Mouse (Mus musculus): ENCODE measurements around the gene Tmigd3.

The Tmigd3 gene

DNA sequence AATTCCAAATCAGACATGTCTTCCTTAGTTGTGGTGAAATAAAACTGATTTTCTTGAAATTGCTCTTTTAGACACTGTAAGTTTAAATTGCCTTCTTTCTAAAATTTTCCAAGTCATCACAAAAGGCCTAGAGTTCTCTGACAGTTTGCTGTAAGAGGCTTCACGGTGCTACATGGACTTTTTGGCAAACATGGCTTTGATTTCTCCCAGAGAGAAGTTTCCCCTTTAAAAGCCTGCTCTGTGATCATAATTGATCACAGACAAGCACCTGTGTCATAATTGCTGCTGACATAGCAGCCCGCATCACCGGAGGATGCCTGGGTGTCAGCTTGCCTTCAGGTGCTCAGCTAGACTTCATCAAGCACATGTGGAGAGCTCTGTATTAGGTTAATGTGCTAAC is at the start of gene Tmigd3, which contains the start of gene Adora3:
Tmigd3 (plus strand) TSS at position 346 of the 400 bp plus-strand sequence.
Adora3 (plus strand) TSS at position 301 of the 400 bp plus-strand sequence.
- DNase-seq (ENCODE audit: low spot score in 2 of 2): no peak

GRCm38 (mm10) chr3:105821504-105821903 is 49.2 kb upstream of the Tmigd3 start:
- DNase-seq (ENCODE audit: low spot score in 2 of 2): no peak

- no peak for DNase-seq (ENCODE audit: low spot score in 2 of 2)
These were observed 47.1 kb upstream of the Tmigd3 start for GRCm38 (mm10) chr3:105823609-105824008.

DNA sequence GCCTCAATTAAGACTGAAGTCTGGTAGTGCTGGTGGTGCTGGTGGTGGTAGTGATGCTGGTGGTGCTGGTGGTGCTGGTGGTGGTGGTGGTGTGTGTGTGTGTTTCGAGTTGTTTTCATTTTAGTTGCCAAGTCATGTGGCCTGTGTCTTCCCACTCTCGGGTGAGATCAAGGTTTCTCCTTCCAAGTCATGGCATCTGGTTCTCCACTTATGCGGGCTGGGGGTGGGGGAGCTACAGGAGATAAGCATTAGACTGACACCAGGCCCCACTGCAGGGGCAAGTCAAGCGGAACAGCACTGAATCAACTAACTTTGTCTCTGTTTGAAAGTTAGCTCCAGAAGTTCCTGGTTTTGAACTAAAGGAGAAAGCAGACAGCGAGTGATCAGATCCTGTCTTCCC is 46.6 kb upstream of the Tmigd3 start:
- DNase-seq (ENCODE audit: low spot score in 2 of 2): no peak

DNA sequence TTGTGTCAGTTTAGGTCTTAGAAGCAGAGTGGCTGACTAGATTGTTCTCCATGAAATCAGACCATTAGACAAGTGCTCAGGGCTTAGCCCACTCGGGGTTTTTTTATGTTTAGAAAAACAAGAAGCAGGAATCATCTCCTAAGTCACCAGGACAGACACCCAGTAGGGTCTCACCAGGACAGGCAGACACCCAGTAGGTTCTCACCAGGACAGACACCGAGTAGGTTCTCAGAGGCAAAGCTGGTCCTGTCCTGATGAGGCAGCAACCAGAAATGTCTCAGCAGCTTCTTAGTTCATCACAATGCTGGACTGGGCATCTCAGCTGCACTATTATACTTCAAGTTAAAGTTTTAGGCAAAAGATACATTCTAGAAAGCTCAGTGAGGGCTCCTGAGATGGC is 46.0 kb upstream of the Tmigd3 start:
- DNase-seq (ENCODE audit: low spot score in 2 of 2): no peak

GRCm38 (mm10) chr3:105825501-105826161 is 45.1 kb upstream of the Tmigd3 start:
- DNase-seq (ENCODE audit: low spot score in 2 of 2): no peak

GRCm38 (mm10) chr3:105831584-105831983 is 39.1 kb upstream of the Tmigd3 start:
- DNase-seq (ENCODE audit: low spot score in 2 of 2): no peak

DNA sequence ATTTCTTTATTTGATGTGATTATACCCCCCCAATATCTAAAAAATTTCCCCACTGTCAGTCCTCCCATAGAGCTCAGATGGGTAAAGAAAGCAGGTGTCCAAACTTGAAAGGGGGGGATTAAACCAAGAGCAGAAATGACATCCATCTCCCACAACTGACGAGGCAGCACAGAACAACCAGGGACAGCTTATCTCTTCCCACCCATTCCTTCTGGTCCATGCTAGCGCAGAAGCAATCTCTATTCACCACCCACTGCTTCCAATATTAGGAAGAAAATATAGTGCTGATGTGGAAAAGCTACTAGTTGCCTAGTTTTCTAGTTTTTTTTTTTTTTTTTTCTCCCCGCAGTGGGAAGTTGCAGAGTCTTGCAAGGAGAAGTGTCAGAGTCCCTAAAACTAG is 34.8 kb upstream of the Tmigd3 start:
- no peak for DNase-seq (ENCODE audit: low spot score in 2 of 2)

- DNase-seq (ENCODE audit: low spot score in 2 of 2): no peak
These were observed 33.8 kb upstream of the Tmigd3 start for GRCm38 (mm10) chr3:105836883-105837282.

DNA sequence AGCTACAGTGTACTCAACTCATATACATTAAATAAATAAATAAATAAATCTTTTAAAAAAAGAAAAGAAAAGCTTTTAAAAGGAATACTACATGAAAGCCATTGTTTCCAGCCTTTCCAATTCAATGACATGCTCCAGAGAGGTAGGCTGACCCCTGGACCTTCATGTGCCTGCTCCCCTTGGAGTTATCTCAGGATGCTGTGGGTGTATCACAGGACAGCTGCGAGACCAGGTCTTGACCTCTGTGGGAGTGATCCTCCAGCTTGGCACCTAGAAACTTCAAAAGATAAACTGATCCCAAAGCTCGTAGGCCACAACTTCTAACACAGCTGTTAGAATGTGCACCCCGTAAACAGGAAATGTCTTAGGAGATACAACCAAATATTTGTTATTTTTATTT is 32.0 kb upstream of the Tmigd3 start:
- DNase-seq (ENCODE audit: low spot score in 2 of 2): no peak

DNA sequence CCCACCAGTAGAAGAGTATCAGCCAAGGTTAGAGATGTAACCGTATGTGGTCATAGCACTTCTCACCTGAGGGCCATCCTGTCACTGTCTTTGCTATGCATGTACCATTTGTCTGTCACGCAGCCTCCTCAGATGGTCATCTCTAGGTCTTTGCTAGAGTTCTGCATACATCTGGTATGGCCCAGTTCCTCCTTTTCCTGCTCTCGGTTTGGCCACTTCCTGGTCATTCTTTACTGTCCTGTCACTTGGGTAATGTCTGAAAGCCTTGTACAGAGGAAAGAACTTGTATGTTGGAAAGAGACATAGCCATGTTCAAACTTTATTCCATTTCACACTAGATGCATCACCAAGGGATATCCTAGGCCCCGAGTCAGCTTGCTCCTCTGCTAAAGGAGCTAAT is 30.9 kb upstream of the Tmigd3 start:
- no peak for DNase-seq (ENCODE audit: low spot score in 2 of 2)

- DNase-seq (ENCODE audit: low spot score in 2 of 2): no peak
These were observed 24.2 kb upstream of the Tmigd3 start for GRCm38 (mm10) chr3:105846294-105847069.

GRCm38 (mm10) chr3:105853781-105854180 is 16.9 kb upstream of the Tmigd3 start:
- DNase-seq (ENCODE audit: low spot score in 2 of 2): no peak

- DNase-seq (ENCODE audit: low spot score in 2 of 2): no peak
These were observed 15.9 kb upstream of the Tmigd3 start for GRCm38 (mm10) chr3:105854786-105855185.

DNA sequence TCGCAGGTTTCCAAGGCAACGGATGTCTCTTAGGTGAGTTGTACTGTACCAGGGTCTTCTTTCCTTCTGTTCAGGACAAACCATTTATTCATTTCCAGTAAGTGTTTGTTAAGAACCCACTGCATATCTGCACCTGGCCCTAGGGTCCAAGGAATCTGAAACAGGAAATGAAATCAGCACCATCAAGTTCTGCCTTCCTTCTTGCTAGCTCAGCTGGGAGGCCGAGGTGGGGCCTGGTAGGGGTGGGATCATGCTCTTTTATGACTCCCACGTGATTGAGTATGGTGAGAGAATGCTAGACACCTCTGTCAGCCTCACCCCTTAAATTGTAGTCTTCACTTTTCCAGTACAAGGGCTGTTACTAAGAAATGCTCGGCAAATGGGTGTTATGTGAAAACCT is 13.2 kb upstream of the Tmigd3 start:
- no peak for DNase-seq (ENCODE audit: low spot score in 2 of 2)

- no peak for DNase-seq (ENCODE audit: low spot score in 2 of 2)
These were observed 8.8 kb upstream of the Tmigd3 start for GRCm38 (mm10) chr3:105861747-105862366.

DNA sequence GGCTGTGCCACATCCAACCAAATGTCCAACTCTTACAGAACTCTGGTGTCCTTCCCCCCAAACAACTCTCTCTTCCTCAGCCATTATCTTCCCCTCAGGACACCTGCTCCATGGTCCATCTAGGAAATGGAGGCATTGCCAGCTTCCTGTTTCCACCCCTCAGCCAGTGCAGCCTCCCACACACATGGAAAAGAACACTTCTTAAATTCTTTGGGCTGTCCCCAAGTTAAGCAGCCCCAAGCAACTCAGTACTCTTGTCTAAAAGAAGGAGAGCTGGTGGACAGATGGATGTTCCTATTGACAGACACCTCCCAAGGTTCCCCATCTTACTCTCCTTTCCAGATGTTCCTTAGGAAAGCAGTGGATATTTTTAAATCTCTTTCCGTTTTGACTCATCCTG is 6.6 kb upstream of the Tmigd3 start:
- DNase-seq (ENCODE audit: low spot score in 2 of 2): no peak

DNA sequence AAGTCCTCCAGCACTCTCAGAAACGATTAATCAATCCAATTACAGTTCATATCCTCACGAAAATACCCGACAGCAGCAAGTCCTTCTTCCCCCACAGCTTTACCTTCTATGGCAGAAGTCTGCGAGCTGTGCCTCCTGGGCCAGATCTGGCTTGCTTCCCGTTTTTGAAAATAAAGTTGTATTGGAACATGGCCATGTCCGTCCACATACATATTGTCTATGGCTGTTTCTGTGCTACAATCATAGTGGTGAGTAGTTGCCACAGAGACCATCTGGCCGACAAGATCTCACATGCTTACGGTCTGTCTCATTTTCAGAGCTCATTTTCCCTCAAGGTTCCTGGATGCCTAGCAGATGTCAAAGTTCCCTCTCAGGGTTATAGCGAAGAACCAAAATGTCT is 5.6 kb upstream of the Tmigd3 start:
- peak; percentile 41 to 52 for DNase-seq (ENCODE audit: low spot score in 2 of 2)

DNA sequence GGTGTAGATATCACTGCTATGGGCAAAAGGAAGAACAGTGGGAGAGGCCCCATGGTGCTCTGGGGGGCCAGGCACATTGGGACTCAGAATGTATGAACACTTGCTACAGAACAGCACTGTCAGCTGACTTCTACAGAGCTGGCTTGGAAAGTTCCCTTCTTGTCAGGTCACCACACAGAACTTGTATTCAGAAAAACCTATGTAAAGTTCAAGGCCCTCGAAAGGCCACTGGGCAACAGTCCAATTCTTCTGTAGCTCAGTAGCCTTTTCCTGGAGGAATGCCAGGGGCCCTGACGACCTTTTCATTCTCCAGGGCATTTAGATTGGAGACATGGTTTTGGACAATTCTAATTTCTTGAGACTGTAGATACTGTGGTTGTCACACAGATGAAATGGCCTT is 2.6 kb upstream of the Tmigd3 start:
- DNase-seq (ENCODE audit: low spot score in 2 of 2): no peak

GRCm38 (mm10) chr3:105872034-105872433 is 1.3 kb downstream of the Tmigd3 start:
- no peak for DNase-seq (ENCODE audit: low spot score in 2 of 2)

DNA sequence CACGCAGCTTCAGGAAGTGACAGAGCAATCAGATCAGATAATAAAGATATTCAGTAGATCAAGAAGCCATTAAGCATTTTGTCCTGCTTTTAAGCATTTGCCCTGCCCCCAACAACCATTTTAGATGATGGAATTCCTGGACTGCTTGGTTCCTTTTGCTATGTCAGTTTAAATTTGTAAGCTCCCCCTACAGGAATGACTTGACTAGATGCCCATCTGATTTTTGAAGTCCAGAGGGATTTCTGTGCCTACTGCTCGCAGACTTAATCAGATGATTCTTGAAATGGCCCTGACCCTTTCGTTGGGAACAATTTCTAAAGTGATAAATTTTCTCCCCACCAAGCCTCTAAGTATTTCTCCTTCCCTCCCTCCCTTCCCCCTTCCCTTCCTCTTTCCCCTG is 1.9 kb downstream of the Tmigd3 start:
- no peak for DNase-seq (ENCODE audit: low spot score in 2 of 2)

DNA sequence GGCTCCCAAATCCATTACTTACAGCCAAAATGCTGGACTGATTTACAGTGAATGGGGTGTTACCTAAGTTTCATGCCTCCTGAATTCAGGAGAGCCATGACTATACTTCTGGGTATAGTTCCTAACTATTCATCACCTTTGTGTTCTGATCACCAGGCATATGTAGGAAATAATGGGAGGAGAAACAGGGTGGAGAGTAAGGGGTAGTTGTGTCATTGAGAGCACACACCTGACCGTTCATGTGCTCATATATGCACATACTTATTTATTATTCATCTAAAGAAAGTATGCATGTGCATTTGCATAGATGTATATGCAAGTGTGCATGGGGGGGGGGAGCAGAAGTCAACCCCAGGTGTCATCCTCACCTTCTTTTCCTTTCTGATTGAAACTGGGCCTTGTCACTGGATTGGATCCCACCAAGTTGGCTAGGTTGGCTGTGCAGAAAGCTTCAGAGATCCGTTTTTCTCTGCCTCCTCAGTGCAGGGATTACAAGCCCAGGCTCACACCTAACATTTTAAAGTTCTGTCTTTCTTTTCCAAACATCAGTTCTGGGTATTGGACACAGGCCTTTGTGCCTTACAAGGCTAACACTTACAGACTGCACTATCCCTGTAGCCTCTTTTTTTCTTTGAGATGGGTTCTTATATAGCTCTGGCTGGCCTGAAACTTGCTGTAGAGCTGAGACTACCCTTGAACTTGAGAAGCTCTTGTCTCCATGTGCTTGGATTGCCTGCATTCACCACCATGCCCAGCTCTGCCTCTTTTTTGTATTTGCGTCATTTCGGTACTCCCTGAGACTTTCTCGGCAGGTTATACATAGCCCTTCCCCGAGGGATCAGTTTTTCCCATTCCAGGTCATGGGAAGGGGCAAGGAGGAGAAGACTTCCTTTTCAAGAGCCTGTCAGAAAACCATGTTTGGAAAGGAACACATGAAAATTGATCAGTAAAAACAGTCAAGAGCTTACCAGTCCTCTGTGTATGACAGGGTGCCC is 3.0 kb downstream of the Tmigd3 start:
- no peak for DNase-seq (ENCODE audit: low spot score in 2 of 2)

Data from right cerebral cortex, adult 2 months (tissue).